Mouse (Mus musculus) ES-E14 (cell line): Measurements from ENCODE around the gene Cic. TPM values are rescaled to one million over a fixed set of nuclear protein-coding genes. Genes with fewer than 3 reads are reported as not detected.

ENCODE experiments used
- DNase-seq: peaks from one replicate; pipeline ENCODE4 v3.0.0-alpha.2; 2013; ENCODE audit warnings: low read depth, low spot score
- H3K27ac ChIP-seq: 2 replicates; pipeline ENCODE4 v1.5.1; 2012; ENCODE audit warnings: low read depth, mild to moderate bottlenecking, low read length, moderate library complexity, mixed read lengths; ENCODE audit not compliant: poor library complexity, insufficient read depth, severe bottlenecking
- H3K36me3 ChIP-seq: 2 replicates; pipeline ENCODE4 v1.6.1; 2012; ENCODE audit warnings: mild to moderate bottlenecking, low read length, moderate library complexity, mixed read lengths; ENCODE audit not compliant: control insufficient read depth, poor library complexity, insufficient read depth, severe bottlenecking
- H3K4me1 ChIP-seq, 2 experiments: fragments of 150-350 bp in 1 of 2; sonication (generic) in 1 of 2; 2 replicates each; pipeline ENCODE4 v1.6.1; 2012; ENCODE audit warnings: low read length in 2 of 2, mild to moderate bottlenecking in 1 of 2, mixed read lengths in 1 of 2; ENCODE audit not compliant: control insufficient read depth in 2 of 2, insufficient read depth in 2 of 2, poor library complexity in 1 of 2
- H3K4me3 ChIP-seq, 2 experiments: fragments of 150-350 bp in 1 of 2; sonication (generic) in 1 of 2; 2 replicates each; pipeline ENCODE4 v1.5.1; 2012; ENCODE audit warnings: low read length in 2 of 2, low read depth in 1 of 2, mild to moderate bottlenecking in 1 of 2, mixed read lengths in 1 of 2; ENCODE audit not compliant: insufficient read depth in 1 of 2, poor library complexity in 1 of 2, severe bottlenecking in 1 of 2
- H3K9ac ChIP-seq: 2 replicates; pipeline ENCODE4 v1.6.1; 2012; ENCODE audit warnings: low read depth, mild to moderate bottlenecking, low read length, mixed read lengths; ENCODE audit not compliant: poor library complexity, insufficient read depth, severe bottlenecking
- H3K9me3 ChIP-seq: fragments of 150-350 bp; sonication (generic); 2 replicates; pipeline ENCODE4 v1.6.1; 2012; ENCODE audit warnings: low read depth, mild to moderate bottlenecking, low read length; ENCODE audit not compliant: control insufficient read depth, insufficient read depth
- CHD2 ChIP-seq: IDR thresholded peaks from 2 replicates; pipeline ENCODE4 v1.6.1; 2014; ENCODE audit warnings: mild to moderate bottlenecking, low read depth, low read length, inconsistent platforms
- HCFC1 ChIP-seq: IDR thresholded peaks from 2 replicates; pipeline ENCODE4 v1.6.1; 2012; ENCODE audit warnings: low read length, inconsistent platforms, borderline replicate concordance; ENCODE audit not compliant: insufficient read depth
- MAFK ChIP-seq: IDR thresholded peaks from 2 replicates; pipeline ENCODE4 v1.6.1; 2014; ENCODE audit warnings: mild to moderate bottlenecking, low read depth, low read length, inconsistent platforms; ENCODE audit not compliant: insufficient read depth
- ZC3H11A ChIP-seq: IDR thresholded peaks from 2 replicates; pipeline ENCODE4 v1.6.1; 2012; ENCODE audit warnings: low read depth, mild to moderate bottlenecking, inconsistent platforms, low read length, borderline replicate concordance
- ZNF384 ChIP-seq: IDR thresholded peaks from 2 replicates; pipeline ENCODE4 v1.6.1; 2012; ENCODE audit warnings: low read depth, low read length, inconsistent platforms
- in situ Hi-C, 2 experiments: fragments of 600-800 bp; cut with MboI; formaldehyde crosslinking; loops; one replicate each; pipeline ENCODE4 v1.15.1; 2025; ENCODE audit warnings: low sequenced_read_pairs in 2 of 2, inconsistent platforms in 1 of 2; ENCODE audit not compliant: unreplicated experiment in 2 of 2
- total RNA-seq: library from RNA; depleted of rRNA; stranded (reverse); fragments of 300-350 nt; gene quantifications from 2 replicates; pipeline ENCODE4 v1.2.3, GENCODE M21; 2012

Cic gene
- total RNA-seq, 1 experiment, result 72.4 TPM

- TF ChIP-seq HCFC1, result no peak
- no peak for TF ChIP-seq CHD2
- no peak for TF ChIP-seq ZC3H11A
- TF ChIP-seq ZNF384, result no peak
- no peak for TF ChIP-seq MAFK
- in situ Hi-C loops, result no loop called here
- H3K9me3 ChIP-seq, result no peaks in the 10 kb centered on the region
- DNase-seq, result no peak
- peaks cover 43% of the 10 kb centered on the region for H3K36me3 ChIP-seq
- no peak overlapping the region for H3K27ac ChIP-seq
- peak overlapping the region in 1 of 2 experiments; percentile 98; a peak in 1 of 4 replicates for H3K4me3 ChIP-seq
- H3K4me1 ChIP-seq, result peaks cover 3 to 31% of the 10 kb centered on the region in 2 experiments; a peak in 3 of 4 replicates
- H3K9ac ChIP-seq, result peak overlapping the region; percentile 41; the same call in 1 of the 2 replicates
Observed at GRCm38 (mm10) chr7:25246079-25246758, 21.3 kb upstream of the Cic start.

- Histone ChIP-seq H3K4me1 (peaks cover 3 to 32% of the 10 kb centered on the region in 2 experiments), H3K9me3 (no peaks in the 10 kb centered on the region), H3K27ac (no peak overlapping the region; the same call in 1 of the 2 replicates), H3K4me3 (peak overlapping the region in 1 of 2 experiments; percentile 98; a peak in 1 of 4 replicates), H3K36me3 (peaks cover 43% of the 10 kb centered on the region), H3K9ac (peak overlapping the region; percentile 41; the same call in 1 of the 2 replicates)
- in situ Hi-C loops, result no loop called here
- no peak for TF ChIP-seq CHD2
- TF ChIP-seq MAFK, result no peak
- TF ChIP-seq ZC3H11A, result no peak
- TF ChIP-seq HCFC1, result no peak
- TF ChIP-seq ZNF384, result no peak
- no peak for DNase-seq
Observed at GRCm38 (mm10) chr7:25246759-25247137, 20.8 kb upstream of the Cic start.

- in situ Hi-C loops, result no loop called here
- Histone ChIP-seq H3K9me3 (no peaks in the 10 kb centered on the region), H3K36me3 (peaks cover 40% of the 10 kb centered on the region), H3K4me1 (peaks cover 3 to 35% of the 10 kb centered on the region in 2 experiments), H3K4me3 (peak overlapping the region; percentile 92 to 98; a peak in 3 of 4 replicates), H3K9ac (peak overlapping the region; percentile 91; the same call in 1 of the 2 replicates), H3K27ac (no peak overlapping the region; the same call in 1 of the 2 replicates)
- DNase-seq, result no peak
- TF ChIP-seq ZNF384, result no peak
- TF ChIP-seq ZC3H11A, result no peak
- no peak for TF ChIP-seq MAFK
- TF ChIP-seq HCFC1, result no peak
- TF ChIP-seq CHD2, result no peak
Observed at GRCm38 (mm10) chr7:25247498-25247897, 20.0 kb upstream of the Cic start.

GRCm38 (mm10) chr7:25248018-25248647 is 19.4 kb upstream of the Cic start:
- TF ChIP-seq ZC3H11A (no peak), CHD2 (no peak), MAFK (no peak), ZNF384 (no peak), HCFC1 (no peak)
- Histone ChIP-seq H3K9ac (peak overlapping the region; percentile 91), H3K36me3 (peaks cover 34% of the 10 kb centered on the region), H3K9me3 (no peaks in the 10 kb centered on the region), H3K4me1 (peaks cover 3 to 31% of the 10 kb centered on the region in 2 experiments), H3K4me3 (peak overlapping the region; percentile 92 to 98), H3K27ac (peak overlapping the region; percentile 94; the same call in 1 of the 2 replicates)
- no peak for DNase-seq
- in situ Hi-C loops, result no loop called here
